Mouse (Mus musculus): ENCODE data around the gene Tcf19.

Tcf19 gene

GRCm38 (mm10) chr17:35516652-35517500, at the start of gene Tcf19, which contains the start of gene Cchcr1:
Gene Tcf19, minus strand, starts transcription at chr17:35516824.
Gene Cchcr1, plus strand, starts transcription at chr17:35517100.
- peak; percentile 97 for DNase-seq

GRCm38 (mm10) chr17:35558216-35558615, 41.6 kb upstream of the Tcf19 start:
- no peak for DNase-seq

GRCm38 (mm10) chr17:35557351-35557750, 40.7 kb upstream of the Tcf19 start:
- no peak for DNase-seq

- DNase-seq = peak; percentile 64
Measured at GRCm38 (mm10) chr17:35556812-35557211, 40.2 kb upstream of the Tcf19 start.

GRCm38 (mm10) chr17:35556186-35556765, 39.7 kb upstream of the Tcf19 start:
- DNase-seq = no peak

GRCm38 (mm10) chr17:35554761-35555397, 38.3 kb upstream of the Tcf19 start:
- DNase-seq = no peak

- DNase-seq = no peak
Measured at GRCm38 (mm10) chr17:35554321-35554720, 37.7 kb upstream of the Tcf19 start.

GRCm38 (mm10) chr17:35551881-35552414, 35.3 kb upstream of the Tcf19 start, which contains the start of gene Cdsn:
Gene Cdsn, plus strand, starts transcription at chr17:35552128.
- DNase-seq = no peak

- DNase-seq = no peak
Measured at GRCm38 (mm10) chr17:35550871-35551270, 34.2 kb upstream of the Tcf19 start.

GRCm38 (mm10) chr17:35550143-35550494, 33.5 kb upstream of the Tcf19 start:
- DNase-seq = no peak

GRCm38 (mm10) chr17:35549437-35550142, 33.0 kb upstream of the Tcf19 start:
- peak; percentile 82 for DNase-seq

- no peak for DNase-seq
Measured at GRCm38 (mm10) chr17:35548636-35549035, 32.0 kb upstream of the Tcf19 start.

- DNase-seq = no peak
Measured at GRCm38 (mm10) chr17:35547465-35547864, 30.8 kb upstream of the Tcf19 start.

GRCm38 (mm10) chr17:35544680-35545079, 28.1 kb upstream of the Tcf19 start:
- peak; percentile 55 for DNase-seq

GRCm38 (mm10) chr17:35544001-35544400, 27.4 kb upstream of the Tcf19 start:
- no peak for DNase-seq

- no peak for DNase-seq
Measured at GRCm38 (mm10) chr17:35543412-35543861, 26.8 kb upstream of the Tcf19 start.

GRCm38 (mm10) chr17:35542761-35543411, 26.3 kb upstream of the Tcf19 start:
- DNase-seq = no peak

- no peak for DNase-seq
Measured at GRCm38 (mm10) chr17:35539540-35539939, 22.9 kb upstream of the Tcf19 start.

GRCm38 (mm10) chr17:35538476-35538875, 21.9 kb upstream of the Tcf19 start:
- no peak for DNase-seq

GRCm38 (mm10) chr17:35537421-35537820, 20.8 kb upstream of the Tcf19 start:
- DNase-seq = no peak

- peak; percentile 81 for DNase-seq
Measured at GRCm38 (mm10) chr17:35534343-35534742, 17.7 kb upstream of the Tcf19 start.

- no peak for DNase-seq
Measured at GRCm38 (mm10) chr17:35532901-35533300, 16.3 kb upstream of the Tcf19 start, which contains the start of gene Psors1c2. Gene Psors1c2, plus strand, starts transcription at chr17:35533201.
